Mouse (Mus musculus) urinary bladder, postnatal 36 days (tissue): Measurements from ENCODE around the gene Rhbdd2.

Source experiments
- DNase-seq, 2 experiments: peaks; one replicate each; pipeline ENCODE4 v3.0.0; 2022; ENCODE audit warnings: low spot score in 2 of 2, mixed read lengths in 1 of 2

The Rhbdd2 gene

GRCm38 (mm10) chr5:135645330-135645729 is 12.9 kb downstream of the Rhbdd2 start:
- DNase-seq = no peak

DNA sequence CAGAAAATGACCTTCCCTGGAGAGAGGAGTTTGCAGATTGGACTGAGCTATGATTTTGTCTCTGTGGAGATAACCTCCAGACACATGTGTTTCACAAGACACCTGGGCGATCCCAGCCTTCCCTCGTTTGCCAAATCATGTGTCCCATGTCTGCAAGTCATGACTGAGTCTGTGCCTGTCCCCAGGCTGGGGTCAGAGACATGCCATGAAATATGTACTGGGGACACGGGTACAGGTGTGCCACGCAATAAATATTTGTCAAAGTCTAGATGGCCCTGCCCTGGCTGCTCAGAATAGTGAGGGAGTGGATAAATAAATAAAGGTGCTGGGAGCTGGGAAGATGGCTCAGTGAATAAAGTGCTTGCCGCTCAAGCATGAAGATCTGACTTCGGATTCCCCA is 13.6 kb downstream of the Rhbdd2 start:
- DNase-seq = no peak

- no peak for DNase-seq
These were observed 16.3 kb downstream of the Rhbdd2 start for GRCm38 (mm10) chr5:135648461-135649308.

DNA sequence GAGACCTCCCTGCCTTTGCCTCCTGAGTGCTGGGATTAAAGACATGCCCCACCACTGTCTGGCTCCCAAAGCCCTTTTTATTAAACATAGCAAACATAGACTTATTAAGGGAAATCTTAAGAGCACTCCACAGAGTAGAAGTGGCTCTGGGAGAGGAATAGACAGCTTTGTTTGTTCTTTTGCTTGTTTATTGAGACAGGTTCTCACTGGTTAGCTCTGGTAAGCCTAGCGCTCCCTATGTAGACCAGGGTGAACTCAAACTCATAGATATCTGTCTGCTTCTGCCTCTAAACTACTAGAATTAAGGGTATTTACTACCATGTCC is 16.9 kb downstream of the Rhbdd2 start:
- no peak for DNase-seq

- DNase-seq = no peak
These were observed 19.1 kb downstream of the Rhbdd2 start for GRCm38 (mm10) chr5:135651536-135651935.

DNA sequence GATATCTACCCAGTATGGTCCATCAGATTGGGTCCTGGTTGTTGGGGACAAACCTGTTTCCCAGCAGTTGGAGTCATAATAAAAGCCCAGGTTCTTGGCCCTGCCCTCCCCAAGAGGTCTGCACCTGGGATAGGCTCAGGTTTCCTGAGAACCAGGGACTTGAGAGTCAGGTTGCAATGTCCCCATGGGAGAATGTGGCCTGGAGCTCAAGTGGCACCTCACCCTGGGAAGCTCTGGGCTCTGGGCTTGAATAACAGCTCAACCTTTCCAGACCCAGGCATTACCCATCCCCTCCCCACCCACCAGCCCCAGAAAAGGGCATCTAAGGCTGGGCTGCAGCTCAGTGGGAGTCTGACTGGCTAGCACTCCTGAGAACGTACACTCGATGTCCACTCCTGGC is 20.8 kb downstream of the Rhbdd2 start:
- DNase-seq = no peak

- DNase-seq = no peak
These were observed 23.6 kb downstream of the Rhbdd2 start for GRCm38 (mm10) chr5:135656046-135656445.

DNA sequence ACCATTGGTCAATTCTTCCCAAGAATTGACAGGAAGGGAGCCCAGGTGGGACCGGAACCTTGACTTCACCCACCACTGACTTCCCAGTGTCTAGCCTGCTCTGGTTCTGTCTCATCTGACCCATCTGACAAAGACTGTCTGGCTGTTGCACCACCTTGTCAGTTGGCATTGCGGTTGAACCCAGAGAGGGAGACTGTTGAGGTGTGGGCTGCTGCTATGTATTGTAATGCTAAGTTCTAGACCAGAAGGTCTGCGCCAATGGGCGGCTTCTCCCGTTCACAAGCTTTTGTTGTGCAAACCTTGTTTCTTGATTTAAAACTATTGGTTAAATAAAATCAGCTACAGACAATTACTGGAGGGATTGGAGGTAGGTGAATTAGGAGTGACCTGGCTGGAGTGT is 24.7 kb downstream of the Rhbdd2 start:
- no peak for DNase-seq

GRCm38 (mm10) chr5:135657703-135658373 is 25.4 kb downstream of the Rhbdd2 start:
- no peak for DNase-seq

- no peak for DNase-seq
These were observed 27.5 kb downstream of the Rhbdd2 start for GRCm38 (mm10) chr5:135659956-135660355.

- no peak for DNase-seq
These were observed 28.1 kb downstream of the Rhbdd2 start for GRCm38 (mm10) chr5:135660535-135660934.

DNA sequence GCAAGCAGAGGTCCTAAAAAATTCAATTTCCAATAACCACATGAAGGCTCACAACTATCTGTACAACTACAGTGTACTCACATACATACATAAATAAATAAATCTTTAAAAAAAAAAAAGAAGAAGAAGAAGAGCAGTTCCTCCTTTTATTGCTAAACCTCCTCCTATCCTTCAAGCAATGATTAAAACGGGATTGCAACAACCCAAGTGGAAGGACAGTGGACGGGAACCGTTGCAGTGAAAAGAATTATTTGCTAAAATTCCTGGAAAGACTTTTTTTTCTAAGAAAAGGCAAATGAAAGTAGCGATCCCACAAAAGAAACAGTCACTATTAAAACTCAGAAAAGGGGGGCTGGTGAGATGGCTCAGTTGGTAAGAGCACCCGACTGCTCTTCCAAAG is 34.5 kb downstream of the Rhbdd2 start:
- DNase-seq = no peak

GRCm38 (mm10) chr5:135668071-135668470 is 35.7 kb downstream of the Rhbdd2 start:
- DNase-seq = no peak

DNA sequence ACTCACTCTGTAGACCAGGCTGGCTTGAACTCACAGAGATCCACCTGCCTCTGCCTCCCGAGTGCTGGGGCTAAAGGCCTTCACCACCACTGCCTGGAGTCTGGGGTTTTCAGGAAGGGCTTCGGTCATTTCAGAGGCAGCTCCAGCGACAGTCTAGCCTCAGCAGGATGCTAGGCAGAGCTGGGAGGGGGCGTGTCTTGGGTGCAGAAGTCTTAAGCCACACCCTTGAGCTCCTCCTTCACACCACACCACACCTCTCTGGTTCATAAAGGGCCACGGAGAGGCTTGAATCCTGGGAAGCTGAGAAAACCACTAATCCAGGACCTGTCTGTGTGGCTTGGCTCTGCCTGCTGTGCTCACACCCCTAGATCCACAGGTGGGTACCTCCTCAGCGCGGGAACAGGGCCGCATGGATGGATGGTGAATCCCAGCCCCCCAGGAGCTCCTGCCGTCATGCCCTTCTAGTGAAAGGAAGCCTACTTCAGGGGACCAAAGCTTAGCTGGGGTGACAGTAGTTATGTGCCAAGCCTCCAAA is 37.4 kb downstream of the Rhbdd2 start, which contains the start of gene Por:
Gene Por, plus strand, starts transcription at position 293 of the 535 bp plus-strand sequence.
- no peak for DNase-seq

- DNase-seq = no peak
These were observed 38.5 kb downstream of the Rhbdd2 start for GRCm38 (mm10) chr5:135670881-135671280.

DNA sequence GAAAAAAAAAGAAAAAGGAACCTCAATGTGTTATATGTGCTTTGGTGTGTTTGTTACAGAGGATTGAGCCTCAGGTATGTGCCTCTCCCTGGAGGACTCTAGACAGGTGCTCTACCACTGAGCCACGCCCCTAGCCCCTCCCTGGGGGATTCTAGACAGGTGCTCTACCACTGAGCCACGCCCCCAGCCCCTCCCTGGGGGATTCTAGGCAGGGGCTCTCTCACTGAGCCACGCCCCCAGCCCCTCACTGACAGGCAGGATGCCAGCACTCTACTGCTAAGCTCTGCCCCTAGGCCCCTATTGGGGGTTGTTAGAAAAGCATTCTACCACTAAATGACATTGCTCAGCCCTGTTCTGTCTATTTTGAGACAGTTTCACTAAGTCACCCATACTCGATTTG is 40.1 kb downstream of the Rhbdd2 start:
- DNase-seq = no peak

DNA sequence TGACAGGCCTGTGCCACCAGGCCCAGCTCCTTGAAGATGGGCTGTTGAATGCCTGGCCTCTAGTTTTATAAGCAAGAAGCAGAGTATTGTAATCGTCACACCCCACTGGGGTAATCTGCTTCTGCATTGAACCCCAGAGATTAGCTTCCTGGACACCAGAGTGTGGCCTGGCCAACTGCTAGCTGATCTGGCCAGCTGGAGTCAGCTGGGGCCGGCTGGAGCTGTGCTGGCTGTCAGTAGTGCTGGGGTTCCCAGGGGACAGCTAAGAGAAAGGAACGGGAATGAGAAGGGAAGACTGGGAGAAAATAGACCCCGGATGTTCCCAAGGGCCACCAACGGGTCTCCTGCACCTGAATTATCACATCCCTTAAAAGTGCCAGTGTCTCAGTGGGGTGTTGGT is 40.6 kb downstream of the Rhbdd2 start:
- DNase-seq = peak in 1 of 2 experiments; percentile 49

GRCm38 (mm10) chr5:135674349-135674775 is 41.9 kb downstream of the Rhbdd2 start:
- DNase-seq = no peak

GRCm38 (mm10) chr5:135674821-135675220 is 42.4 kb downstream of the Rhbdd2 start:
- peak; percentile 51 to 86 for DNase-seq

GRCm38 (mm10) chr5:135676696-135677095 is 44.3 kb downstream of the Rhbdd2 start:
- DNase-seq = no peak

DNA sequence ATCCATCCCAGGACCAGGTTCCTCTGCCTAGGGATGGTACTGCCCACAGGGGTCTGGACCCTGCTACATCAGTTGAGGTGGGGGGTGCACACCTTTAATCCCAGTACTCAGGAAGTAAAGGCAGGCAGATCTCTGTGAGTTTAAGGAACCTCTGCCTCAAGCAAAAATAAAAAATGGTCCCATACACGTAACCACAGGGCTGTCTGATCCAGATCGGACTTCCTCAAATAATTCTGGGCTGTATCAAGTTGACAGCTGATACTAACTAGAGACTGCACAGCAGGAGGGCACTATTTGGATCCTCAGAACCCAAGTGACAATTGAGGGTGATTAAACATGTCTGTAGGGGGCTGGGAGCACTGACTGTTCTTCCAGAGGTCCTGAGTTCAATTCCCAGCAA is 44.8 kb downstream of the Rhbdd2 start:
- no peak for DNase-seq

- no peak for DNase-seq
These were observed 46.1 kb downstream of the Rhbdd2 start for GRCm38 (mm10) chr5:135678481-135678880.

GRCm38 (mm10) chr5:135680967-135681545 is 48.6 kb downstream of the Rhbdd2 start:
- no peak for DNase-seq
